Mouse (Mus musculus): Measurements from ENCODE around the gene Celf2. TPM values are rescaled to one million over a fixed set of nuclear protein-coding genes. Genes with fewer than 3 reads are reported as not detected.
"Not testable (repeated sequence)": the region's sequence is repeated elsewhere in the genome, so short reads cannot be mapped to it uniquely, and the experiment has no call there.

Celf2 gene
- polyA plus RNA-seq, 1 experiment from 2014 or later = 131 TPM

DNA sequence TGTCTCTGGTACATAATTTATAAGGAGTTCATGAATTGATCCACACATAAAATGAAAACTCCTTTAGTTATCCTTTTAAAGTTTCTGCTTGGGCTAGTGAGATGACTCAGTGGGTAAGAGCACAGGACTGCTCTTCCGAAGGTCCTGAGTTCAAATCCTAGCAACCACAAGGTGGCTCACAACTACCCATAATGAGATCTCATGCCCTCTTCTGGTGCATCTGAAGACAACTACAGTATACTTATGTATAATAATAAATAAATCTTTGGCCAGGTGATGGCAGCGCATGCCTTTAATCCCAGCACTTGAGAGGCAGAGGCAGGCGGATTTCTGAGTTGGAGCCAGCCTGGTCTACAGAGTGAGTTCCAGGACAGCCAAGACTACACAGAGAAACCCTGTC, 934.0 kb downstream of the Celf2 start:
- H3K9ac ChIP-seq (replicated peaks); H3K36me3 ChIP-seq; H3K4me2 ChIP-seq (replicated peaks); H3K4me1 ChIP-seq; H3K9me3 ChIP-seq; H3K27ac ChIP-seq (replicated peaks); H3K4me3 ChIP-seq; ATAC-seq (ENCODE audit: low FRiP score, low read depth); H3K27me3 ChIP-seq: not testable (repeated sequence)
- 97% methylated on average over 3 of the region's 3 CpGs for WGBS

DNA sequence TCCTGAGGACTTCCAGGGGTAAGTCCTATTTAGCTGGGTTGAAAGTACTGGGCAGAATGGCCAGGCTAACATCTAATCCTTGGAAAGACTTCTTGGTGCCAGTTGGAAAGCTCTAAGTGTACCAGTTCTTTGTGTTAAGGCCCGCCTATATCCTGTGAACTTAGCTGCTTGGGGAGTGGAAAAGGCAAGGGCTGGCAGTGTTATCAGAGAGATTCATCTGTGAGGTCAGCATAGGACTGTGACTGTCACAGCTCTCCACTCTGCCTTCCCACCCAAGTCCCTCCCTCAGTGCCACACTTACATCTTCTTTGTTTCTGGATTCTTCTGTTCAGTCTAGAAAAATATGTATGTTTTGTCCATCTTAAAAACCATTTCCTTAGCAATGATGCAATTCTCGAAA, 935.7 kb downstream of the Celf2 start:
- ATAC-seq (ENCODE audit: low FRiP score, low read depth) = no peak
- Histone ChIP-seq H3K4me3 (no peak overlapping the region), H3K9me3 (no peaks in the 10 kb centered on the region), H3K27ac (replicated peaks) (no peak overlapping the region), H3K9ac (replicated peaks) (no peak overlapping the region), H3K4me2 (replicated peaks) (no peak overlapping the region), H3K27me3 (no peaks in the 10 kb centered on the region), H3K36me3 (no peaks in the 10 kb centered on the region), H3K4me1 (peaks cover 3% of the 10 kb centered on the region; the same call in 1 of the 2 replicates)
- WGBS = 84% methylated on average over 2 of the region's 2 CpGs

DNA sequence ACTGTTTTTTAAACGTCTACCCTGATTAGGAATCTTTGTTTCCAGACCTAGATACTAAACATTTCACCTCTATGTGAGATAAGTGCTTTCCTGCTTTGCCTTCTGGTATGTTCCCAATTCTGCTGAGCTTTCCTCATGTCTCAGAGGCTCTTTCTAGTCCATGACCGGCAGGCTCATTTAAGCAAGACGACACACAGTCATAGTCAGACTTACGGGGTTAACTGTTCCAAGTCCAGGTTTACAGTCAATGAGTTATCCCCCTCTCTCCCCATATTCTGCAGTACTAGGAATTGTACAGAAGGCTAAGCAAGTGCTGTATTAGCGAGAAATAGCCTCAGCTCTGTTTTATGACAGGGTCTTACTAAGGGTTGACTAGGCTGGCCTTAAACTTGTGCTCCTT, 936.4 kb downstream of the Celf2 start:
- no peaks in the 10 kb centered on the region for H3K27me3 ChIP-seq
- H3K4me1 ChIP-seq = peaks cover 3% of the 10 kb centered on the region; the same call in 1 of the 2 replicates
- no peak overlapping the region for H3K27ac ChIP-seq (replicated peaks)
- H3K36me3 ChIP-seq = no peaks in the 10 kb centered on the region
- no peak overlapping the region for H3K9ac ChIP-seq (replicated peaks)
- no peak overlapping the region for H3K4me2 ChIP-seq (replicated peaks)
- no peak for ATAC-seq (ENCODE audit: low FRiP score, low read depth)
- no peak overlapping the region for H3K4me3 ChIP-seq
- WGBS = 90% methylated on average over 5 of the region's 5 CpGs
- H3K9me3 ChIP-seq = no peaks in the 10 kb centered on the region

DNA sequence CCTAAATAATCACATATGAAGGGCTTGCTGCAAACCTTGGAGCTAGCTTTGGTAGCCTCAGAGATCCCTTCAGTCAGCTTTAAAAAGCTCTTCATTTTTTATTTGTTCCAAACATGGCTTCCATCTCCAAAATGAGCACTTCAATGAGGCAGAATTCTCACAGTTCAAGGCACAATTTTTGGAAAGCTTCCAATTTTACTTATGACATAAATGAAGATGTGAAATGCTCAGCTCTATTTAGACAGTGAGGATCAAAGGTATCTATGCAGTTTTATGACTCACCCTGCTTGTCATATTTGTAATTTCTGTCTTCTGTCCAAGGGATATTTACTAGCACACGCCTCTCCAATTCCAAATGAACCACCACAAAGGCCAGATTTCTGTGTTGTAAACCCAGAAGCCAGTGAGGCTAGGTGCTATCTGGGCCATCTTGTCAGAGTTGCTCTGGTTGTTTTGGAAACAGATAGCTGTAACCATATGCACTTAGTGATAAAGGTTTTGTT, 940.3 kb downstream of the Celf2 start:
- Histone ChIP-seq H3K9ac (replicated peaks) (no peak overlapping the region), H3K27me3 (no peaks in the 10 kb centered on the region), H3K27ac (replicated peaks) (no peak overlapping the region), H3K4me3 (no peak overlapping the region), H3K4me1 (peaks cover 3% of the 10 kb centered on the region; the same call in 1 of the 2 replicates), H3K4me2 (replicated peaks) (no peak overlapping the region), H3K36me3 (0 out of 2 replicates have a peak, but pooled peaks cover 3% of the 10 kb centered on the region), H3K9me3 (no peaks in the 10 kb centered on the region)
- 97% methylated on average over 1 of the region's 1 CpGs for WGBS
- no peak for ATAC-seq (ENCODE audit: low FRiP score, low read depth)

DNA sequence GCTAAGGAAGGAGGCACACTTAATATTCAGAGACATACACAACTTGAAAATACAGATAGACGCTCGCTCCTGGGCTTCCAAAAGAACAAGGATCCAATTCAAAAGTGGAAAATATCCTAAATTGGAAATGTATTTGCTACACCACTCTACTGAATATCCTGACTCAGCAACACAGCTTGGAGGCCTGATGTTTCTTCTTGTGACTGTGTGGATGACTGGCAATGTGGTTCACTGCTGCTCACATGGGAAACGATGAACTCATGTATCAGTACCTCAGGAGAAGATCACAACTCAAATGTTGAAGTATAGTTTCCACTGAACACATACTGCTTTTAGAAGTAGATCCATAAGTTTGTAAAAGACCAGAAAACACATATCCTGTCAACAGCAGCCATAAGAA, 944.2 kb downstream of the Celf2 start:
- Histone ChIP-seq H3K27ac (replicated peaks) (no peak overlapping the region), H3K36me3 (peaks cover 8% of the 10 kb centered on the region; the same call in 1 of the 2 replicates), H3K4me3 (no peak overlapping the region), H3K9ac (replicated peaks) (no peak overlapping the region), H3K4me1 (no peaks in the 10 kb centered on the region), H3K4me2 (replicated peaks) (no peak overlapping the region), H3K27me3 (no peaks in the 10 kb centered on the region), H3K9me3 (no peaks in the 10 kb centered on the region)
- WGBS = 95% methylated on average over 3 of the region's 3 CpGs
- ATAC-seq (ENCODE audit: low FRiP score, low read depth) = no peak

DNA sequence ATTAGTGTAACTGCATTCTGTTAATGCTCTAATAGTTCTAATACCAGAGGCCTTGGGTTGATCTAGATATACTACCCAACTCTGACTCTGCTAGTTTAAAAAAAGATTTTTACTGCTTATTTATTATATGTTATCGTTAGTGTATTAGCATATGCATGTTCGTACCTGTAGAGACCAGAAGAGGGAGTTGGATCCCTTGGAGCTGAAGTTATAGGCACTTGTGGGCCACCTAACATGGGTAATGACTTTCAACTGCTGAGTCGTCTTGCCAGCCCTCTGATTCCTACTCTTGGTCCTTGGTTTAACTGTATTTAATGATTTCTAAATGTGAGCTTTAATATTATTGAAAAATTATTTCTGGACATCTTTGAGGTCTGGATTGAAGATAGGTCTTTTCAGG, 948.0 kb downstream of the Celf2 start:
- no peak overlapping the region for H3K4me2 ChIP-seq (replicated peaks)
- H3K36me3 ChIP-seq = peaks cover 19% of the 10 kb centered on the region
- no peak overlapping the region for H3K9ac ChIP-seq (replicated peaks)
- H3K27ac ChIP-seq (replicated peaks) = no peak overlapping the region
- H3K4me3 ChIP-seq = no peak overlapping the region
- H3K4me1 ChIP-seq = no peaks in the 10 kb centered on the region
- no peaks in the 10 kb centered on the region for H3K9me3 ChIP-seq
- WGBS = 92% methylated on average over 3 of the region's 3 CpGs
- no peaks in the 10 kb centered on the region for H3K27me3 ChIP-seq
- no peak for ATAC-seq (ENCODE audit: low FRiP score, low read depth)

DNA sequence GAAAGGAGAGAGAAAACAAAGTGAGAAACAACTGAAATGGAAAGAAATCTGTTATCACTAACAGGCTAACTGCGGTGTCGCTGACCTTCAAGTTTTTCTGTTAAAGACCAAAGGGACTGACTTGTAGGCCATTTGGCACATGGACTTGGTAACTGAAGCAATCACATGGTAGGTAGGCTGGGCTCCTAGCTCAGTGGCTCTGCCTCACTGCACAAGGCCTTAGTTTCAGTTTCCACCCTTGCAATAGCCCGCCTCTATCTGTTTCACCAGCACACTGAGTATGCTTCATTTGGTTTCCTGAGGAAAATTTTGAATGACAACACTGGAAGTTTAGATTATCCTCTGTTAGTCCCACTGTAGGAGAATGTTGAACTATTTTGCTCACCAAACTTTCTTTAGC, 948.6 kb downstream of the Celf2 start:
- no peak overlapping the region for H3K9ac ChIP-seq (replicated peaks)
- peaks cover 22% of the 10 kb centered on the region for H3K36me3 ChIP-seq
- H3K4me2 ChIP-seq (replicated peaks) = no peak overlapping the region
- H3K4me1 ChIP-seq = no peaks in the 10 kb centered on the region
- WGBS = 90% methylated on average over 3 of the region's 3 CpGs
- H3K9me3 ChIP-seq = no peaks in the 10 kb centered on the region
- no peaks in the 10 kb centered on the region for H3K27me3 ChIP-seq
- H3K4me3 ChIP-seq = no peak overlapping the region
- H3K27ac ChIP-seq (replicated peaks) = no peak overlapping the region
- no peak for ATAC-seq (ENCODE audit: low FRiP score, low read depth)

DNA sequence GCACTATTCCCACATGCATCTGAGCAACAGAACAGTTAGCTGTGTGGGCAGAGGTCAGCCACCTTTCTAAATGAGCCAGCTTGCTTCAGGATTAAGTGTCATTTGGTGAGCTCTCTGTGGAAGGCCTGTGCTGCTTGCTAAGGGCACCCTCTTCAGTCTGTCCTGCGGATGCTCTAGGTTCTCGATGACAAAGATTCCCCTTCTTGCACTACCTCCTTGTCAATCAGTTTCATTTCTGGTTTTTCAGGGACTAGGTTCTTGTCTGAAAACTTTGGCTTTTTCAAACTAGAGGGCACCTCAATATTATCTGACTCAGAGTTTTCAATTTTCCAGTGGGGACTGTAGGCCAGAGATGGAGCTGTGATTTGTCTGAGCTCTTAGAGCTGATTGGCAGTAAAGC, 949.8 kb downstream of the Celf2 start:
- H3K9ac ChIP-seq (replicated peaks) = no peak overlapping the region
- no peak overlapping the region for H3K27ac ChIP-seq (replicated peaks)
- H3K4me1 ChIP-seq = no peaks in the 10 kb centered on the region
- WGBS = 94% methylated on average over 2 of the region's 2 CpGs
- ATAC-seq (ENCODE audit: low FRiP score, low read depth) = no peak
- H3K9me3 ChIP-seq = no peaks in the 10 kb centered on the region
- no peak overlapping the region for H3K4me2 ChIP-seq (replicated peaks)
- peaks cover 25% of the 10 kb centered on the region for H3K36me3 ChIP-seq
- H3K4me3 ChIP-seq = no peak overlapping the region
- no peaks in the 10 kb centered on the region for H3K27me3 ChIP-seq

DNA sequence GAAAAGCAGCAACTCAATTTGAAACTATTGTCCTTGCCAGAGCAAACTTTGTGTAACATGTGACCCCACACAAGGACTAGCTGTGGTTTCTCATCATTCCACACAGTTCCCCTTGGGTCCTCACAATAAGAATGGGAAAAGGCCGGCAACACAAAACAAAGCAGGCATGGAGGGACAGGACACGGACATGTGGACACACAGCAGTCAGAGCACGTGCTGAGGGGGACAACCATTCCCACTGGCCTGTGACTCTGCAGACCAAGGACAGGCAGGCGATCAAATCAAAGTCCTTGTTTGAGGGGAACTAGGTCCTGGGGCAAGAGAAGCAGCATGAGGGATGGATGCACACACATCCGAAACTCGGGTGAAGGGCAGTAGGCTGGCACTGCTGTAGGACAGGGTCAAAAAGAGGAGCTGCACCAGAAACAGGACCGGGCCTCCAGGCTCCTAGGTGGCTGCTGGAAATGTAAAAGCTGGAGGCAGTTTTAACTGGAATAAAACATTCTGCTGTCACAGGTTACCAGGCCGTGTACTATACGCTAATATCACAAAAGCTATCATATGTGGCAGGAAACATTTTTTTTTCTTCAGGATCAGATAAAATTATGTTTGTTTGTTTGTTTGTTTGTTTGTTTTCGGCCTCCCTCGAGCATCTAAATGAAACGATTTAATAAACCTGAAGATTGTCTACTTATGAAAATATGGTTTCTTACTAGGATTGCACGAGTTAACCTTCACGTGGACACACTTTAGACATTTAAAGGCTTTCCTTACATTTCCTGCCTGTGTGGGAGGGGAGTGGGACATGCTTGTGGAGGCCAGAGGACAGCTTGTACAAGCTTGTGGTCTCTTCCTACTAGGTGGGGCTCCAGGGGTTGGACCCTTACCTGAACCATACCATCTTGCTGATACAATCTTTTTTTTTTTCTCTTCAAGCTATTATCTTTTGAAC, 950.8 kb downstream of the Celf2 start:
- no peaks in the 10 kb centered on the region for H3K9me3 ChIP-seq
- no peak for ATAC-seq (ENCODE audit: low FRiP score, low read depth)
- H3K27me3 ChIP-seq = no peaks in the 10 kb centered on the region
- H3K4me3 ChIP-seq = no peak overlapping the region
- H3K4me2 ChIP-seq (replicated peaks) = no peak overlapping the region
- WGBS = 87% methylated on average over 14 of the region's 14 CpGs
- no peaks in the 10 kb centered on the region for H3K4me1 ChIP-seq
- no peak overlapping the region for H3K27ac ChIP-seq (replicated peaks)
- H3K9ac ChIP-seq (replicated peaks) = no peak overlapping the region
- H3K36me3 ChIP-seq = peaks cover 25% of the 10 kb centered on the region

DNA sequence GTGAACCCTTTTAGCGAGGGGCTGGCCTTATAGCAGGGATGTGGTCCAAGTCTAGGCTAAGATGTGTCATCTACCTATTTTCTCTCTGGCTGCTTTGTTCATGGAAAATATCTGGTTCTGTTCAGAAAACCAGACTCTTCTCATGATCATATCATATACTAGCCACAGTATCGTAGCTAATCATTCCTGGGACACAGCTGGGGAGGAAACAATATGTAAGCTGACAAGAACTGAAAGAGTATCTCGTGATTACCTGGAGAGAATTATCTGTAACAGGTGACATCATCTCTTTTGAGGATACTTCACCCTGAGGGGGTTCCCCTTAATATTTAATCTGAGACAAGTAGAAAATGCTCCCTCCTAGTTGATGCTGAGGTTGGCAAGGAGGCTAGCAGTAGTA, 951.6 kb downstream of the Celf2 start:
- Histone ChIP-seq H3K36me3 (peaks cover 25% of the 10 kb centered on the region), H3K4me1 (peaks cover under 1% of the 10 kb centered on the region; the same call in 1 of the 2 replicates), H3K27ac (replicated peaks) (no peak overlapping the region), H3K9ac (replicated peaks) (no peak overlapping the region), H3K27me3 (no peaks in the 10 kb centered on the region), H3K9me3 (no peaks in the 10 kb centered on the region), H3K4me3 (no peak overlapping the region), H3K4me2 (replicated peaks) (no peak overlapping the region)
- no peak for ATAC-seq (ENCODE audit: low FRiP score, low read depth)
- WGBS = 91% methylated on average over 3 of the region's 3 CpGs

DNA sequence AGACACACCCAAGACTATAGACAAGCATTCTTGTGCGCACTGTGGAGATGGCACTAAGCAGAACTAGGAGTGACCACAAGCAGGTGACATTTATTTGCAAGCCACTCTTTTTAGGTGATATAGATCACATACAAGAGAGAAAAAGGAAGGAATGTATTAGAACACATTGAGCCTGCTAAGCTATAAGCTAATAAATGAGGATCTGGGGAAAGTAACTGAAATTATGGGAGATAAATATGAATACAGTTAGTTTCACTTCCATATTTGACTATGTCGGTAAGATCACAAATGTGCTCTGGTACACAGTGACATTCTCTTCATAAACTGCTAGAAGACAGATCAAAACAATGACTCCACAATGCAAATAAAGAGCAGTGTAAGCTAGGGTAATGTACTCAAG, 952.5 kb downstream of the Celf2 start:
- no peak overlapping the region for H3K4me2 ChIP-seq (replicated peaks)
- peaks cover 2% of the 10 kb centered on the region; the same call in 1 of the 2 replicates for H3K4me1 ChIP-seq
- 94% methylated on average over 2 of the region's 2 CpGs for WGBS
- no peak overlapping the region for H3K4me3 ChIP-seq
- no peak overlapping the region for H3K9ac ChIP-seq (replicated peaks)
- H3K27ac ChIP-seq (replicated peaks) = no peak overlapping the region
- ATAC-seq (ENCODE audit: low FRiP score, low read depth) = no peak
- H3K9me3 ChIP-seq = no peaks in the 10 kb centered on the region
- peaks cover 29% of the 10 kb centered on the region for H3K36me3 ChIP-seq
- no peaks in the 10 kb centered on the region for H3K27me3 ChIP-seq

DNA sequence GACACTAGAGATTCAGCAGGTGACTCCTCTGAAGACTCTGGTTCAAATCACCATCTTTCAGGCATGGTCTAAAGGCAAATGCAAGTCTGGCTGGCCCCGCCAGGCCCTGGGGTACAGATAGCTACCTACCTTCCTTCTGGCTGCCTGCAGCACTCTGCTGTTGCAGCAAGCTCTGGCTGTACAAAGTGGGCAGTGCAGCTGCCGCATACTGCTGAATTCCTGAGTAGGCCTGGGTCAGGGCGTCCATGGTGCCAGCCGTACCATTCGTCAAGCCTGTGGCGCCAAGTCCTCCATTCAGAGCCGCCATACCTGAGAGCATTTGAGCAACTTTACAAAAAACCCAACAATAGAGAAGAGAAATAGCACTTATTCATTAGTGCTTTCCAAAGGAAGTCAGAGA, 955.7 kb downstream of the Celf2 start:
- ATAC-seq (ENCODE audit: low FRiP score, low read depth) = no peak
- Histone ChIP-seq H3K9ac (replicated peaks) (no peak overlapping the region), H3K4me1 (peaks cover 9% of the 10 kb centered on the region; the same call in 1 of the 2 replicates), H3K9me3 (no peaks in the 10 kb centered on the region), H3K4me3 (no peak overlapping the region), H3K27me3 (no peaks in the 10 kb centered on the region), H3K36me3 (peaks cover 23% of the 10 kb centered on the region), H3K4me2 (replicated peaks) (no peak overlapping the region), H3K27ac (replicated peaks) (no peak overlapping the region)
- 86% methylated on average over 7 of the region's 7 CpGs for whole genome bisulfite sequencing

All from midbrain, embryonic 12.5 days (tissue).